Mouse (Mus musculus) layer of hippocampus, adult 2 months (tissue): Measurements from ENCODE around the gene Chchd6. TPM values are rescaled to one million over a fixed set of nuclear protein-coding genes. Genes with fewer than 3 reads are reported as not detected.

Experiments used
- DNase-seq, 2 experiments: peaks; one replicate each; pipeline ENCODE4 v3.0.0; 2022; ENCODE audit warnings: low spot score in 2 of 2
- H3K27ac ChIP-seq: fragments of 200-600 bp; 2 replicates; pipeline ENCODE4 v1.8.1; 2022
- H3K4me3 ChIP-seq: fragments of 200-600 bp; 2 replicates; pipeline ENCODE4 v1.8.1; 2022; ENCODE audit warnings: mild to moderate bottlenecking
- CTCF ChIP-seq: fragments of 200-600 bp; conservative IDR thresholded peaks from 2 replicates; pipeline ENCODE4 v1.8.1; 2022; ENCODE audit warnings: antibody characterized with exemption, mild to moderate bottlenecking, moderate library complexity
- total RNA-seq, 2 experiments: library from RNA; stranded (reverse); gene quantifications; 2 replicates each; pipeline ENCODE4 v1.2.3; 2021

Gene Chchd6
- total RNA-seq, 2 experiments from 2014 or later, result 61.4 to 71.1 TPM

DNA sequence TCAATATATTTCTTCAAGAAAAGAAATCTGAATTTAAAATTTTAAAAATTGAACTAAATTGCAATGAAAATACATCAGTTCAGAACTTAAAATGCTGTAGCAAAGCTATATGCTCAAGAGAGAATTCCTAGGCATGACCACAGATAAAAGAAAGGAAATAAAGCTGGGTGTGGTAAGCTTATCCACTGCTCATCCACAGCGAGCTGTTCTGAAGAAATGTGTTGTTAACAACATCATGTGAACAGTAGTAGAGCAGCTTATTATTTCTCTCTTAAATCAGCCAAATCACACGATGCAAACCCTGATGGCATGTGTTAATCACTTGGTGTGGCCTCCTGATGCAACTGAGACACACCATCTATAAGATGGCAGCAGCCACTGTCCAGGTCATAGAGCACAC, 180.4 kb downstream of the Chchd6 start:
- no peak for DNase-seq
- Histone ChIP-seq H3K4me3 (no peak overlapping the region), H3K27ac (no peak overlapping the region)
- no peak for TF ChIP-seq CTCF

DNA sequence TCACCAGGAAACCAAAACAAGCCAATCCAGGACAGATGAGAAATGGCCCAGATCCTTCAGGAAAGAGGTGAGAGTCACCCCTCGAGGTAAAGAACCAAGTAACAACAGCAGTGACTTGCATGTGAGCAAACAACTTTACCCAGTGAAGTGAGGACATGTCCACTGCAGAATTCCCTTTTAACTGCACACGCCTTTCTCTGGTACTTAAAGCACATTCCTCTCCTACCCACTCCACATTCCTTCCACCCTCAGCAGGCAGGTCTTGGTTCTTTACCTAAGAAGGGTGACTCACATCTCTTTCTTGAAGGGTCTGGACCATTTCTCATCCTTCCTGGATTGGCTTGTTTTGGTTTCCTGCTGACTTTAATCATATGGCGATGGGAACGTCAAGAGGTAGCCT, 181.3 kb downstream of the Chchd6 start:
- Histone ChIP-seq H3K4me3 (no peak overlapping the region), H3K27ac (no peak overlapping the region)
- TF ChIP-seq CTCF, result no peak
- DNase-seq, result no peak

DNA sequence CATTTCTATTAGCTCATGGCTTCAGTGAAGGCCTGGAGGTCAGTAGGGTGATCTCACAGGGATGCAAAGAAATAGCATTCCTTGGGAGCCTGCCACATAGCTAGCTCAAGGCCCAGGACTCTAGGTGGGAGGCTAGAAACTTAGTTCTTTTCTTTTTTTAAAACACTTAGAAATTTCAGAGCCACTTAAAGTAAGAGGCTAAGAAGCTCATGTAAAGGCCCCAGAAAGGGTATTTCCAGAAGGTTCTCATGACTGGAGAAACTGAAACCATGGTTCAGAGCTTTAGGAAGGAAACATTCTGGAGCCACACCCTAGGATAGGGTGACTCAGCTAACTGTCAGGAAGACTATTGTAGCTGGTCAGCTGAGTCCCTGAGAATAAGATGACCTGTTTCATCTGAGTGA, 182.0 kb downstream of the Chchd6 start:
- TF ChIP-seq CTCF, result no peak
- DNase-seq, result no peak
- H3K27ac ChIP-seq, result no peak overlapping the region
- H3K4me3 ChIP-seq, result no peak overlapping the region

DNA sequence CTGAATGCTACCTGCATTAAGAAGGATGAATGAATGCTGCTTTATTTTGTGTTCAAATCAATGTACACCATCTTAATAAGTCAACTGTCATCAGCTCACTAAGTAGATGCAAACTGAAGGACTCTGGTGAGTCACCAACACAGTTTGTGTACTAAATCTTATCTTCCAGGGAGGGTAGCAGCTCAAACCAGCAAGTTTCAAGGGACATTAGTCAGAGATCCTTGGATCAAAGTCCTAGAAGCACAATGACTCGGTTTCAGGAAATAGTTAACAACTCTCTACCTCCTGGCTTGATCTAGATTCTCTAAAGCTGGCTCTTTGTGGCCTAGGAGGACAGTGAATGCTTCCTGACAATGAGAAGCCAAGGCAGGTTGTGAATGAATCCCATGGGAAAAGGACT, 182.9 kb downstream of the Chchd6 start:
- no peak for TF ChIP-seq CTCF
- no peak for DNase-seq
- Histone ChIP-seq H3K4me3 (no peak overlapping the region), H3K27ac (no peak overlapping the region)

DNA sequence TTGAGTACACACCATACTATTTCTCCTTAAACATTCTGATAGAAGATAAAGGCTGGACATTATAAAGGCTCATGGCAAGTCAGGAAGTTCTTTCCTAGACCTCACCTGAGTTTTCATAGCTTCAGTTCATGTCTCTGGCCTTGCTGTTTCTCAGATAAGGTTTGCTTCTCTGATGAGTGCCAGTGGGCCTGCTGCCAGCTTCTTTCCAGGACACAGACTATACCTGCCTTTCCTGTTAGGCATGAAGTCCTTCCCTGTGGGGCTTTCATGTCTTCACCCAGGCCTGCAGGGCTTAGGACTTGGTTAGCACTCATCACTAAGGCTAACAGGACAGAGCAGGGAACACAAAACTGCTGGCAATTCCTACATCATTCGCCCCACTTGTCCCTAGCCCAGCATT, 186.4 kb downstream of the Chchd6 start:
- H3K27ac ChIP-seq, result no peak overlapping the region
- H3K4me3 ChIP-seq, result no peak overlapping the region
- no peak for DNase-seq
- TF ChIP-seq CTCF, result no peak

DNA sequence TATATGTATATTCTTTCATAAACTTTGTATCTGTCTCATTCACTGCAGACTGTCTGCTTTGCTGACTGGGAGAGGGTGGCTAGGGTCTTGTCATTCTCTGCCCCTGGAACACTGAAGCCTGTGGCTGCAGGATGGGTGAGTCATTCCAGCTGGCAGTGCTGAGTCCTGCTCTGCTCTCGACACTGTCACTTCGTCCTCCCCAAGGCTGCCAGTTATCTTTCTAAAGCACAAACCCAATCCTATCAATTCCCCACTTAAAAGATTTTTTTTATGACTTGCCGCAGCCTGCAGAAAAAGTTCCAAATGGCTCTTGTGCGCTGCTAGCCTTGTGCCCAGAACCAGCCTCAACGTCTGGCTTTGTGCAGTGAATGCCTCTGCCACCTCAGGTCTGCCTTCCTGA, 187.2 kb downstream of the Chchd6 start:
- DNase-seq, result no peak
- Histone ChIP-seq H3K4me3 (no peak overlapping the region), H3K27ac (no peak overlapping the region)
- TF ChIP-seq CTCF, result no peak

DNA sequence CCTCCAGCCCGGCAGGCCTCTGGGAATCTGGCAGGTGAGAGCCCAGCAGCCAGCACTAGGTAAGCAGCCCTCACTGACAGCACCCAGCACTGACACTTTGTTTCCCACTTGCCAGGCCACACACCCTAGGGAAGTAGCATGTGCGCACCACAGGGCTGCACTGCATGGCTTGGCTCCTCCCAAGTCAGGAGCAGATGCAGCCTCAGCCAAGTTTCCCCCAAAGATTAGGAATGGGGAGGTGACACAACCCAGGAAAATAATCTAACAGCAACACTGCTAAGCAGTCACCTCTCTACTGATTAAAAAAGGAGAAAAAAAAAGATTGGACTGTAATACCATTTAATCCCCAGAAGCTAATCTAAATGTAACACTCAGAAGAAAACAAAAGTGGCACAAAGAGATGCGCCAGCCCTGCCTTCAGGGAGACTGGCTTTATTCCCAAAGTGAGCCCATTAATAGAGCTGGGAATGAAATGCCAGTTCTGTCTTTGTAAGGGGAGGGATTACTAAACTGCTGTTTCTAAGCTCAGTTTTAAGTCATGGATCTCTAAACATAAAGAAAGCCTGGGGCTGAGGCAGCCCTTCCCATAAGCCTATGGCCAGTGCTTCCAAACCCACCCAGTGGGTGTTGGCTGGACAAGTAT, 188.1 kb downstream of the Chchd6 start:
- no peak for DNase-seq
- no peak for TF ChIP-seq CTCF
- H3K4me3 ChIP-seq, result no peak overlapping the region
- no peak overlapping the region for H3K27ac ChIP-seq

DNA sequence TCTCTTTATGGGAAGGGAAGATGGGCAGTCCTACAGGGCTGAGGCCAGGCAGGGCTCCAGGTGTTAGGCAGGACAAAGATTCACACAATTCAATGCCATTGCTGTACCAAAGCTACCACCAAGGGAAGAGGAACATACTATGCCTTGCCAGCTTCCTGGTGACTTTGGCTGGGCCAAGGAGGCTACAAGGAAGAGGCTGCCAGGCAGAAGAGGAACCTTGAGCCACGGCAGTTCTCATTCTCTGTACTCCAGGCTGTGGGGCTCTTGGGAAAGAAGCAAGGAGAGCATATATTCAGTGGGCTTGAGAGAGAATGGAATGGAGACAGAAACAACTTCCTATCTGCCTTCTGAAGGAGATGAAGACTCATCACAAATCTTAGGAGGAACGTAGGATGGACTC, 190.5 kb downstream of the Chchd6 start:
- no peak overlapping the region for H3K27ac ChIP-seq
- TF ChIP-seq CTCF, result no peak

DNA sequence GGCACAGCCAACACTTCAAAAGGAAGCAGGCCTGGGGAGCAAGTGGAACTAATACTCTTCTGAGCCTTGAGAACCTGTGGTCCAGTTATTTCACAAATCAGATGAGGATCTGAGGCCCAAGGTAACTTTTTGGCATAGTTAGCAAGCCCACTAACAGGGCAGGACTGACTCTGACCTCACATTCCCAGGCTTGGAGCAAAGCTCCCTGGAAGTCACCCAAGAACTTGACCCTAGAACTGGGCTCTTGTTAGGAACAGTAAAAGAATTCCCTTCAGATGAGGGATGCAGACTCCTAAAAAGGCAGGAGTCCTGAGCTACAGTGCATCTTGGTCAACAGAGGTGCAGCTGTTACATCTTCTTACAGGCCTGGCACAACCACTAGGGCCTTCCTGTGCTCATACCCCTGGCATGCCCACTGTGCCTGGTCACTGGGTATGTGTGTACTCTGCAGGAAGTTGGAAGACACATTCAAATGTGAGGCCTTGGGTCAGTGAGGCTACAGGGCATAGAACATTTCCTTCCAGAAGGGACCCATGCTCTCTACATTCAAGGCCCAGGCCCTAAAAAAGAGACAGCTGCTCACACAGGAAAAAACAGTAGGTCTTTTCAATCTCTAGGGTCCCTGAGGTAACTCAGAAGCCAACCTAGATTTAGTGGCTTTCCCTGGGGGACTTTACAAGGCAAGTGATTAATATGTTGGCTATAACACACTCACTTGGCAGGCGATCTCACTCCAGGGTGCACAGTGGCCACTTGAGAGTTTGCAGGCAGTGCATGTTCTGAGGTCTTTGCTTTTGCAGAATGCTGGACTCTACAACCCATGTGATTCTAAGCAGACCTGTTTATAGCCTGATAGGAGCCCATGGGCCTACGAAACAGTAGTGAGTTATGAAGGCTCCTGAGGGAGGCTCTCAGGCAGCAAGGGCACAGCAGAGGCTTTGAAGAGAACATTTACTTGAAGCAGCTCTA, 191.9 kb downstream of the Chchd6 start:
- H3K27ac ChIP-seq, result no peak overlapping the region

More for the DNA sequence above, 190.5 kb downstream of the Chchd6 start:
- H3K4me3 ChIP-seq, result no peak overlapping the region
- DNase-seq, result no peak

DNA sequence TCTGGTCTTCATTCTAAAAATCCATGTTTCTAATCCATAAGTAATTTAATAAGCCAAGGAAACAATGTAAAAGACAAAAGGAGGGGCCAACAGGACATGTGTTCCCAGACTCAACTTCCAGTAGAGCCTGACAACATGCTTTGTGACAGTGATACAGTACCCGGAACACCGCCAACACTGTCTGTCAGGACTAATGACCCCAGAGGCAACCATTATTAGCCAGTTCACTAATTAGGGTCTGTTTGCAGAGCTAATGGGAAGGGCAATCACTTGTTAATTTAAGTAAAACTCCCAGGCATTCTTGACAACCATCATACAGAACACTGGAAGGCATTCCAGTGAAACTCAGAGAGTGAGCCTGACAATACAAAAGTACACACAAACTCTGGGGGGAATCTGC, 193.0 kb downstream of the Chchd6 start:
- DNase-seq, result no peak
- H3K27ac ChIP-seq, result no peak overlapping the region
- TF ChIP-seq CTCF, result no peak
- no peak overlapping the region for H3K4me3 ChIP-seq

More for the DNA sequence above, 191.9 kb downstream of the Chchd6 start:
- TF ChIP-seq CTCF, result no peak
- no peak overlapping the region for H3K4me3 ChIP-seq
- no peak for DNase-seq

DNA sequence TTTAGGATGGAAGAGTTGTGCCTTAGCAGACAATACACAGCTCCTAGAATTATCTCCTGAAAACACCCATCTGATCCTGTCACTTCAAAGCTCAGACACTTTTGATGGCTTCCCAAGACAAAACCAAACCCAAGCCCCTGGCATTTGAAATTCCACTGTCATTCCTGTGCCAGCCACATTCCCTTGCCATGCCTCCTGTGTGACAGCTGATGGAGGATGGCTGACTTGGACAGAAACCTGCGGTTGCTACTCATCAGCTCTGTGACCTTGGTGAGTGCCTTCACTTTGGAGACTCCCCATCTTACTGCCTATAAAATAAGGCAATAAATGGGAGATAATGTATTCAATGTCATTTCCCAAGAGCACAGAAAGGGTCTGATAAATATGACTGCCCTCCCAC, 195.9 kb downstream of the Chchd6 start:
- no peak for TF ChIP-seq CTCF
- Histone ChIP-seq H3K4me3 (no peak overlapping the region), H3K27ac (no peak overlapping the region)
- no peak for DNase-seq

DNA sequence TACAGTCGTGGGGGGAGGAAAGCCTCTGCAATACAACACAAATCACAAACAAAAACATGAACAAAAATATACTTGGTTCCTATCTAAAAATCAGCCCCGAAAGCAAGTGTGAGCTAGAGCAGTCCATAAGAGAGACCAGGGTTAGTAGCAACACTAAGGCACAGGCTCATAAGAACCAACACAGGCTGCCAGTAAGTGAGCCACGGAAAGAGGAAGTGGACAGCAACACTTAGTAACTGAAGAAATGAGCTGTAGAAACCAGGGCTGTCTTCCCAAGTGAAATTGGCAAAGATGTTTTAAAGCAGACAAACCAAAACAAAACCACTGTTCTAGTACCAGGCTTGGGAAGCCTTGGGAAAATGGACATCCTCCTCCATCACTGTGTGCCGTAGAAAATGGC, 197.5 kb downstream of the Chchd6 start:
- DNase-seq, result no peak
- H3K27ac ChIP-seq, result no peak overlapping the region

DNA sequence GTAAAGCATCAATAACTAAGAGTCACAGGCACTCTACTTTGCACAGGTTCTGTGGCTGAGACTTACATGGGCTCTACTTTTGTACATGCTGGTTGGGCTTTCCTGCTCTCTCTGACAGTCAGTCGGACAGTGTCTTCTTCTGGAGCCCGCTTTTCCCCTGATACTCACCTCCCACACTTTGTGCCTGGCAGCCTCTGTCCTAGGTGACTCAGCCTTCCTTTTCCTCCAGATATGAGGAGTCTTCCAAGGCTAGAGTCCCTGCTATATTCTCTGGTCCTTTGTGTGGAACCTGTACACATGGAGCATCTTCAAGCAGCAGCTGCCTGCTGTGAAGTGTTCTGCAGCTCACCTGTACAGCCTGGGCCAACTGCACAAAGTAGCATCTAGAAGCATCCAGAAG, 201.6 kb downstream of the Chchd6 start:
- DNase-seq, result no peak
- H3K4me3 ChIP-seq, result no peak overlapping the region
- no peak for TF ChIP-seq CTCF
- no peak overlapping the region for H3K27ac ChIP-seq

More for the DNA sequence above, 197.5 kb downstream of the Chchd6 start:
- H3K4me3 ChIP-seq, result no peak overlapping the region
- TF ChIP-seq CTCF, result no peak

DNA sequence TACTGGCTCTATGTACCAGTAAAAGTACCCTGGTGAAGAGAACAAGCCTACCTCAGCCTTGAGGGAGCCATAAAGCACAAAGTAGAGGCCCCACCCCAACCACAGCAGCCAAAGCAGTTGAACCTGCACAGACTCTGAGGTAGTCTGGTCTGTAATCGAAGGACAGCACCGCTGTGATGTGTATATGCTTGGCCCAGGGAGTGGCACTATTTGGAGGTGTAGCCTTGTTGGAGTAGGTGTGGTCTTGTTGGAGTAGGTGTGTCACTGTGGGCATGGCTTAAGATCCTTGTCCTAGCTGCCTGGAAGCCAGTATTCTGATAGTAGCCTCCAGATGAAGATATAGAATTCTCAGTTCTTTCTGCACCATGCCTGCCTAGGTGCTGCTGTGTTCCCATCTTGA, 203.2 kb downstream of the Chchd6 start:
- DNase-seq, result no peak
- no peak for TF ChIP-seq CTCF
- Histone ChIP-seq H3K27ac (no peak overlapping the region), H3K4me3 (no peak overlapping the region)
